Comparison of ENCODE assay signal across 29 mouse cellular contexts in genomic region chr1:77416872-77417271, GRCm38 (mm10).
DNase-seq lines count a peak whose midpoint lies in the region; ATAC-seq and TF ChIP-seq lines count a peak whose summit lies in the region.
"Had no signal": no experiment of that assay in that cellular context is flagged by ENCODE, and none has a peak within 500 bp of the region (broad histone marks: within the 10 kb centered on the region; RNA-seq: fewer than 3 reads in every experiment).

No protein-coding gene starts in this region.

- peak; percentile 48 for DNase-seq in embryo, embryonic 10.5 days (ENCODE audit: low spot score)
- no peak for DNase-seq in embryo, embryonic 9.5 days (ENCODE audit: extremely low spot score)
- DNase-seq in hindbrain, postnatal 0 days (ENCODE audit: low spot score): no peak
- peak; percentile 55 for DNase-seq in mesoderm, embryonic 11.5 days (ENCODE audit: low read depth, low spot score)
- no peak for DNase-seq in adrenal gland, postnatal 10 days
- DNase-seq: adrenal gland, adult 2 months; adrenal gland, postnatal 25 days; cerebellum, adult 18-20 months; cerebellum, adult 9-10 months; cerebellum, postnatal 14 days; forebrain, postnatal 0 days; gastrocnemius, adult 2 months; gastrocnemius, postnatal 14 days; heart, postnatal 10 days; heart, postnatal 4 days; kidney, adult 11 months had no signal

- no peaks in the 10 kb centered on the region for H3K36me3 ChIP-seq in hindbrain, postnatal 0 days (ENCODE audit: insufficient read depth, low read length)
- H3K36me3 ChIP-seq in hindbrain, embryonic 12.5 days: no peaks in the 10 kb centered on the region
- H3K36me3 ChIP-seq in neural tube, embryonic 12.5 days: no peaks in the 10 kb centered on the region
- no peaks in the 10 kb centered on the region for H3K36me3 ChIP-seq in neural tube, embryonic 15.5 days
- H3K36me3 ChIP-seq: G1E; heart, embryonic 12.5 days; heart, embryonic 15.5 days; hindbrain, embryonic 15.5 days; intestine, embryonic 15.5 days had no signal

- H3K27me3 ChIP-seq in hindbrain, postnatal 0 days (ENCODE audit: insufficient read depth, low read length): no peaks in the 10 kb centered on the region
- no peaks in the 10 kb centered on the region for H3K27me3 ChIP-seq in hindbrain, embryonic 12.5 days
- H3K27me3 ChIP-seq in neural tube, embryonic 12.5 days (replicated peaks): 0 out of 2 replicates have a peak, but pooled peaks cover 3% of the 10 kb centered on the region
- H3K27me3 ChIP-seq in neural tube, embryonic 15.5 days (replicated peaks): no peaks in the 10 kb centered on the region
- H3K27me3 ChIP-seq: embryonic facial prominence, embryonic 13.5 days; forebrain, embryonic 13.5 days; heart, embryonic 12.5 days; heart, embryonic 15.5 days; hindbrain, embryonic 15.5 days; intestine, embryonic 15.5 days; Patski had no signal

- H3K4me2 ChIP-seq in hindbrain, postnatal 0 days (ENCODE audit: low read depth, low read length): no peak overlapping the region
- no peak overlapping the region for H3K4me2 ChIP-seq in hindbrain, embryonic 12.5 days (replicated peaks)
- H3K4me2 ChIP-seq in neural tube, embryonic 12.5 days (replicated peaks): no peak overlapping the region
- no peak overlapping the region for H3K4me2 ChIP-seq in neural tube, embryonic 15.5 days
- H3K4me2 ChIP-seq: embryonic facial prominence, embryonic 13.5 days; forebrain, embryonic 13.5 days; heart, embryonic 12.5 days; heart, embryonic 15.5 days; hindbrain, embryonic 15.5 days; intestine, embryonic 15.5 days had no signal

- H3K9ac ChIP-seq in hindbrain, postnatal 0 days (replicated peaks; ENCODE audit: low read length): no peak overlapping the region
- H3K9ac ChIP-seq in hindbrain, embryonic 12.5 days: no peak overlapping the region
- no peak overlapping the region for H3K9ac ChIP-seq in neural tube, embryonic 12.5 days
- H3K9ac ChIP-seq in neural tube, embryonic 15.5 days (replicated peaks): no peak overlapping the region
- H3K9ac ChIP-seq: embryonic facial prominence, embryonic 13.5 days; forebrain, embryonic 13.5 days; forebrain, postnatal 0 days; heart, embryonic 12.5 days; heart, embryonic 15.5 days; hindbrain, embryonic 15.5 days; intestine, embryonic 15.5 days had no signal

- no peaks in the 10 kb centered on the region for H3K9me3 ChIP-seq in hindbrain, postnatal 0 days (ENCODE audit: low read length)
- no peaks in the 10 kb centered on the region for H3K9me3 ChIP-seq in hindbrain, embryonic 12.5 days (replicated peaks)
- H3K9me3 ChIP-seq in neural tube, embryonic 12.5 days: no peaks in the 10 kb centered on the region
- no peaks in the 10 kb centered on the region for H3K9me3 ChIP-seq in neural tube, embryonic 15.5 days (replicated peaks)
- H3K9me3 ChIP-seq: embryonic facial prominence, embryonic 10.5 days; embryonic facial prominence, embryonic 13.5 days; forebrain, embryonic 13.5 days; heart, embryonic 12.5 days; heart, embryonic 15.5 days; hindbrain, embryonic 15.5 days; intestine, embryonic 15.5 days had no signal

- 0 out of 2 replicates have a peak overlapping the region, but pooled peaks have one; percentile 26 for H3K27ac ChIP-seq in hindbrain, postnatal 0 days
- no peak overlapping the region for H3K27ac ChIP-seq in hindbrain, embryonic 12.5 days
- H3K27ac ChIP-seq in neural tube, embryonic 12.5 days: no peak overlapping the region
- H3K27ac ChIP-seq in neural tube, embryonic 15.5 days (replicated peaks): no peak overlapping the region
- H3K27ac ChIP-seq: embryonic facial prominence, embryonic 10.5 days; embryonic facial prominence, embryonic 13.5 days; forebrain, embryonic 13.5 days; gastrocnemius, adult 2 months; heart, embryonic 15.5 days; hindbrain, embryonic 15.5 days; intestine, embryonic 15.5 days had no signal

- H3K4me3 ChIP-seq in hindbrain, postnatal 0 days (ENCODE audit: low read length): no peak overlapping the region
- H3K4me3 ChIP-seq in hindbrain, embryonic 12.5 days: no peak overlapping the region
- H3K4me3 ChIP-seq in neural tube, embryonic 12.5 days: no peak overlapping the region
- no peak overlapping the region for H3K4me3 ChIP-seq in neural tube, embryonic 15.5 days (replicated peaks)
- H3K4me3 ChIP-seq: embryonic facial prominence, embryonic 10.5 days; embryonic facial prominence, embryonic 13.5 days; erythroblast, embryonic 14.5 days; forebrain, embryonic 13.5 days; gastrocnemius, adult 2 months; heart, embryonic 12.5 days; heart, embryonic 15.5 days; hindbrain, embryonic 15.5 days; intestine, embryonic 15.5 days had no signal

- no peak for TF ChIP-seq CTCF in hindbrain, postnatal 0 days (IDR thresholded peaks at IDR 0.05; ENCODE audit: low read depth)

- ATAC-seq in hindbrain, postnatal 0 days: no peak
- no peak for ATAC-seq in hindbrain, embryonic 12.5 days (ENCODE audit: low FRiP score)
- peak; percentile 53; the same call in 1 of the 2 replicates for ATAC-seq in neural tube, embryonic 12.5 days (ENCODE audit: low FRiP score, low read depth)
- no peak for ATAC-seq in neural tube, embryonic 15.5 days (ENCODE audit: low FRiP score)
- ATAC-seq: forebrain, embryonic 13.5 days; forebrain, postnatal 0 days; intestine, embryonic 15.5 days; Patski had no signal

- WGBS in hindbrain, postnatal 0 days: 56% methylated on average over 4 of the region's 4 CpGs
- 53% methylated on average over 4 of the region's 4 CpGs for WGBS in hindbrain, embryonic 12.5 days
- 31% methylated on average over 4 of the region's 4 CpGs for WGBS in neural tube, embryonic 12.5 days
- WGBS in neural tube, embryonic 15.5 days: 30% methylated on average over 4 of the region's 4 CpGs

- H3K4me1 ChIP-seq in hindbrain, postnatal 0 days (ENCODE audit: insufficient read depth, low read length): no peaks in the 10 kb centered on the region
- peaks cover 19% of the 10 kb centered on the region for H3K4me1 ChIP-seq in hindbrain, embryonic 12.5 days
- peaks cover 16% of the 10 kb centered on the region for H3K4me1 ChIP-seq in neural tube, embryonic 12.5 days
- H3K4me1 ChIP-seq in neural tube, embryonic 15.5 days: peaks cover 27% of the 10 kb centered on the region
- H3K4me1 ChIP-seq: intestine, embryonic 15.5 days had no signal

Comparison
In these comparisons a context has a peak if more than half of its experiments do, and no peak if none do; other contexts are left out.
1. DNase-seq: peak in embryo, embryonic 10.5 days (single experiment) and mesoderm, embryonic 11.5 days (single experiment); none in embryo, embryonic 9.5 days (single experiment), hindbrain, postnatal 0 days (single experiment) and adrenal gland, postnatal 10 days (single experiment).